Mouse (Mus musculus): ENCODE measurements at regions not wholly inside any gene's neighbourhood (a gene's known extent, or its start where the extent isn't known, plus 50 kb on each side); places are given as distances from the start of the nearest gene placed in this dataset.

GRCm38 (mm10) chr13:97628608-97629007, 131.8 kb downstream of the Gm10260 start:
- ATAC-seq (replicated peaks): no peak
- H3K36me3 ChIP-seq: no peaks in the 10 kb centered on the region
- no peaks in the 10 kb centered on the region for H3K9me3 ChIP-seq
- H3K4me3 ChIP-seq: no peak overlapping the region
- H3K27me3 ChIP-seq: no peaks in the 10 kb centered on the region
- no peak overlapping the region for H3K27ac ChIP-seq (replicated peaks)
- peaks cover 7% of the 10 kb centered on the region for H3K4me1 ChIP-seq
- H3K9ac ChIP-seq (replicated peaks): no peak overlapping the region
- H3K4me2 ChIP-seq (replicated peaks): no peak overlapping the region
- 75% methylated on average over 7 of the region's 7 CpGs for WGBS

DNA sequence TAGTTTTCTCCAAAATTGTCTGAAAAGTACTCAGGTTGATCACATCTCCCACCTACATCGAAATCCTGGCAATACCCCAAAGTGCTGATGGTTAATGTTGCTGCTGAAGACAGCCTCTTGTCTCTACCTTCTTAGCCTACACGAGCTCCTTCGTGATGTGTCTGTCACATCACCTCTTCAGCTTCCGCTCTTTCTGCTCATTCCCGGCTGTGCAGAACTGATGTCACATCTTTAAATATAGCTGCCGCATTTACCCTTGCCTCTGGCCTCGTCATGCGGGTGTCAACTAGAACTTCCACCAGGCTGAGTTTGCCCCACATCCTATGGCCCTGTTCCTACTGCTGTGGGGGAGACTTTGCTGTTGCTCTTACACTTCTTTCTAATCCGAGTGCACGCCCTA, 133.2 kb downstream of the Gm10260 start:
- Histone ChIP-seq H3K36me3 (no peaks in the 10 kb centered on the region), H3K9me3 (no peaks in the 10 kb centered on the region), H3K4me1 (no peaks in the 10 kb centered on the region), H3K4me3 (no peak overlapping the region), H3K4me2 (replicated peaks) (no peak overlapping the region), H3K27ac (replicated peaks) (no peak overlapping the region), H3K9ac (replicated peaks) (no peak overlapping the region), H3K27me3 (no peaks in the 10 kb centered on the region)
- WGBS: 89% methylated on average over 10 of the region's 10 CpGs
- no peak for ATAC-seq (replicated peaks)

- Histone ChIP-seq H3K27ac (replicated peaks) (no peak overlapping the region), H3K9ac (replicated peaks) (no peak overlapping the region), H3K27me3 (no peaks in the 10 kb centered on the region), H3K4me1 (no peaks in the 10 kb centered on the region), H3K36me3 (no peaks in the 10 kb centered on the region), H3K4me2 (replicated peaks) (no peak overlapping the region), H3K9me3 (no peaks in the 10 kb centered on the region), H3K4me3 (no peak overlapping the region)
- no peak for ATAC-seq (replicated peaks)
- 83% methylated on average over 5 of the region's 5 CpGs for WGBS
Observed at GRCm38 (mm10) chr13:97626786-97627185, 133.6 kb downstream of the Gm10260 start.

- H3K27ac ChIP-seq (replicated peaks): no peak overlapping the region
- ATAC-seq (replicated peaks): no peak
- no peak overlapping the region for H3K4me3 ChIP-seq
- no peak overlapping the region for H3K4me2 ChIP-seq (replicated peaks)
- 89% methylated on average over 5 of the region's 5 CpGs for WGBS
- no peaks in the 10 kb centered on the region for H3K9me3 ChIP-seq
- H3K4me1 ChIP-seq: no peaks in the 10 kb centered on the region
- no peaks in the 10 kb centered on the region for H3K27me3 ChIP-seq
- H3K9ac ChIP-seq (replicated peaks): no peak overlapping the region
- no peaks in the 10 kb centered on the region for H3K36me3 ChIP-seq
Observed at GRCm38 (mm10) chr13:97626116-97626515, 134.3 kb downstream of the Gm10260 start.

DNA sequence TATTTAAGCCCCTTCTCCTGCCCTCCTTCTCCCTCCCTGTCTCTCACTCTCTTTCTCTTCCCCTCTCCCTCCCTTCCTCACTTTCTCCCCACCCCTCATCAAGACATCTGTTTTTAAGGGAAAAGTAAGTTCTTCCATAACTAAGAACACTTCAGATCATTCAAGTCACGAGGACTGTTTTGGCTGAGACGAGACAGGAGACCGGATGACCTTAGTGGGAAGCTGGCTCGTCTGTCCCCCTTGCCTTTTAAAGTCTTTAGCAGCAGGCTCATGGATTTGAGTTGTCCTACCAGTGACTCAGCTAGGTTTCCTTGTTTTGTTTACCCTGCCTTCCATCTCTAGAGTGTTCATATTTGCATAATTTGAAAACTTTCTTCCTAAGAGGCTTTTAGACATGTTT, 135.0 kb downstream of the Gm10260 start:
- ATAC-seq (replicated peaks): no peak
- no peaks in the 10 kb centered on the region for H3K4me1 ChIP-seq
- H3K36me3 ChIP-seq: no peaks in the 10 kb centered on the region
- no peaks in the 10 kb centered on the region for H3K9me3 ChIP-seq
- H3K9ac ChIP-seq (replicated peaks): no peak overlapping the region
- H3K27me3 ChIP-seq: no peaks in the 10 kb centered on the region
- no peak overlapping the region for H3K27ac ChIP-seq (replicated peaks)
- 81% methylated on average over 4 of the region's 4 CpGs for WGBS
- H3K4me3 ChIP-seq: no peak overlapping the region
- H3K4me2 ChIP-seq (replicated peaks): no peak overlapping the region

- H3K4me1 ChIP-seq: no peaks in the 10 kb centered on the region
- H3K9ac ChIP-seq (replicated peaks): no peak overlapping the region
- no peaks in the 10 kb centered on the region for H3K27me3 ChIP-seq
- no peak overlapping the region for H3K4me2 ChIP-seq (replicated peaks)
- no peak overlapping the region for H3K27ac ChIP-seq (replicated peaks)
- 87% methylated on average over 6 of the region's 6 CpGs for WGBS
- H3K9me3 ChIP-seq: no peaks in the 10 kb centered on the region
- H3K36me3 ChIP-seq: no peaks in the 10 kb centered on the region
- ATAC-seq (replicated peaks): no peak
- no peak overlapping the region for H3K4me3 ChIP-seq
Observed at GRCm38 (mm10) chr13:97618190-97618586, 142.2 kb downstream of the Gm10260 start.

DNA sequence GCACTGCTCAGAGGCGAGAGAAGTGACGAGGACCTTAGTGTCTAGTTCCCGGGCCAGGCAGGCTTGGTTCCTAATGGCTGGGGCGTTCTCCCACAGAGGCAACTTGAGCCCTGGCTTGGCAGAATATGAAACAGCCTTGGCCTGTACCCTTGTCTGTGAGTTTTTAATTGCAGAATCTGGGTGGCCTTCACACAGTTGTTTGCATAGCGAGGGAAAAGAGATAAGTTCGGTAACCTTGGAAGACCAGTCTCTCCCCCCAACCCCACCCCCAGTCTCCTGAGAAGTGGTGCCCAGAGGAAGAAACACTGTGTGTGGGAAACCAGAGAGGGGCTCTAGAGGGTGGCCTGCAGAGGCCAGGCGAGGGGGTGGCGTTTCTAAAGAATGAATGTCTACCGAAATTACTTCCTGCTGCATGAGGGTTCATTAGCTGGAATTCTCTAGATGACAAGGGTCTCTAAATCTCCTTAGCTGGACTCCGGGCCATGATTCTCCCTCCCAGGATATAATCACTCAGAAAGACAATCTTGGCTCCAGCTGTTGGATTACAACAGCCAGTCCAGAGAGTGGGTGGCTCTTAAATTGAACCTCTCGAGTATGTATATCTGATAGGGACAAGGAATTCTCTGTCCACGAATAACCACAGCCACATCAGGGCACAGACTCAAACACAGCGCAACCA, 142.8 kb downstream of the Gm10260 start:
- no peak overlapping the region for H3K4me3 ChIP-seq
- no peaks in the 10 kb centered on the region for H3K9me3 ChIP-seq
- H3K4me1 ChIP-seq: no peaks in the 10 kb centered on the region
- H3K4me2 ChIP-seq (replicated peaks): no peak overlapping the region
- H3K27ac ChIP-seq (replicated peaks): no peak overlapping the region
- H3K27me3 ChIP-seq: no peaks in the 10 kb centered on the region
- WGBS: 55% methylated on average over 13 of the region's 13 CpGs
- no peaks in the 10 kb centered on the region for H3K36me3 ChIP-seq
- H3K9ac ChIP-seq (replicated peaks): no peak overlapping the region
- no peak for ATAC-seq (replicated peaks)

GRCm38 (mm10) chr13:97616919-97617318, 143.5 kb downstream of the Gm10260 start:
- H3K4me3 ChIP-seq: no peak overlapping the region
- no peak overlapping the region for H3K4me2 ChIP-seq (replicated peaks)
- no peaks in the 10 kb centered on the region for H3K4me1 ChIP-seq
- no peaks in the 10 kb centered on the region for H3K9me3 ChIP-seq
- H3K27me3 ChIP-seq: no peaks in the 10 kb centered on the region
- H3K27ac ChIP-seq (replicated peaks): no peak overlapping the region
- H3K9ac ChIP-seq (replicated peaks): no peak overlapping the region
- no peak for ATAC-seq (replicated peaks)
- H3K36me3 ChIP-seq: no peaks in the 10 kb centered on the region

DNA sequence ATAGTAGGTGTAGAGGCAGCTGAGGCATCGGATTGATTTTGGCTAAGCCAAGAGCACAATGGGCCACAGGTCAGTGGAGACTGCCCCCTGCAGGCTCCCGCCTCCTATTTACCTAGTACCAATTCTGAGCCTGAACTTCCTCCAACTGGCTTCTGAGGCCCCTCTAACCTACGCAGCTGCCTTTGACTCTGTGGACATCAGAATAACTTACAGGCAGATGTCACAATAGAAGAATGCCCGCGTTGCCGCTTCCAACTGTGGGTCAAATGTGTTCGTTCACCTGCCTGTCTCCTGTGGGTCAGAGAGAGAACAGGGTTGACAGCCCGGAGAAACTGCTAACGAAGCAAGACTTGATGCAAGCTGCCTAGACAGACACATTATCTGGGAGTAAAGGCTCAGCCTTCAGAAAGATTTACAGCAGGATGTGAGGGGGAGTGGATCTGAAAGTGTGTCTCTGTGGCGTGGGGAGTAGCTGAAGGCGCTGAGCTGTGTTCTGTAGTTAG, 153.2 kb downstream of the Gm10260 start:
- H3K9ac ChIP-seq (replicated peaks): no peak overlapping the region
- no peaks in the 10 kb centered on the region for H3K4me1 ChIP-seq
- no peaks in the 10 kb centered on the region for H3K9me3 ChIP-seq
- H3K27ac ChIP-seq (replicated peaks): no peak overlapping the region
- H3K4me2 ChIP-seq (replicated peaks): no peak overlapping the region
- H3K36me3 ChIP-seq: no peaks in the 10 kb centered on the region
- no peaks in the 10 kb centered on the region for H3K27me3 ChIP-seq
- WGBS: 25% methylated on average over 11 of the region's 11 CpGs
- no peak overlapping the region for H3K4me3 ChIP-seq
- ATAC-seq (replicated peaks): no peak

- H3K9me3 ChIP-seq: no peaks in the 10 kb centered on the region
- no peaks in the 10 kb centered on the region for H3K27me3 ChIP-seq
- H3K4me1 ChIP-seq: no peaks in the 10 kb centered on the region
- H3K36me3 ChIP-seq: no peaks in the 10 kb centered on the region
- ATAC-seq (replicated peaks): no peak
- WGBS: 90% methylated on average over 3 of the region's 3 CpGs
- H3K4me2 ChIP-seq (replicated peaks): no peak overlapping the region
- no peak overlapping the region for H3K4me3 ChIP-seq
- H3K9ac ChIP-seq (replicated peaks): no peak overlapping the region
- no peak overlapping the region for H3K27ac ChIP-seq (replicated peaks)
Observed at GRCm38 (mm10) chr13:97604451-97604850, 156.0 kb downstream of the Gm10260 start.

- Histone ChIP-seq H3K27me3 (no peaks in the 10 kb centered on the region), H3K27ac (replicated peaks) (no peak overlapping the region)
Observed at GRCm38 (mm10) chr13:97601135-97601730, 159.2 kb downstream of the Gm10260 start.

GRCm38 (mm10) chr13:97600136-97600535, 160.3 kb downstream of the Gm10260 start:
- no peak for ATAC-seq (replicated peaks)
- Histone ChIP-seq H3K27me3 (no peaks in the 10 kb centered on the region), H3K9me3 (no peaks in the 10 kb centered on the region), H3K9ac (replicated peaks) (no peak overlapping the region), H3K4me2 (replicated peaks) (no peak overlapping the region), H3K36me3 (no peaks in the 10 kb centered on the region), H3K27ac (replicated peaks) (no peak overlapping the region), H3K4me3 (no peak overlapping the region), H3K4me1 (no peaks in the 10 kb centered on the region)
- 64% methylated on average over 7 of the region's 7 CpGs for WGBS

More at GRCm38 (mm10) chr13:97601135-97601730, 159.2 kb downstream of the Gm10260 start:
- no peaks in the 10 kb centered on the region for H3K9me3 ChIP-seq
- H3K4me3 ChIP-seq: no peak overlapping the region
- 65% methylated on average over 7 of the region's 7 CpGs for WGBS
- no peaks in the 10 kb centered on the region for H3K36me3 ChIP-seq
- H3K9ac ChIP-seq (replicated peaks): no peak overlapping the region
- no peaks in the 10 kb centered on the region for H3K4me1 ChIP-seq
- ATAC-seq (replicated peaks): no peak
- no peak overlapping the region for H3K4me2 ChIP-seq (replicated peaks)
